Mouse (Mus musculus) olfactory bulb, adult 2 months (tissue): ENCODE data around the gene Dapk1.

Experiments used
- CTCF ChIP-seq: fragments of 200-500 bp; IDR thresholded peaks from 2 replicates; pipeline ENCODE4 v1.5.1; 2012; ENCODE audit warnings: low read depth, mild to moderate bottlenecking, low read length, moderate library complexity; ENCODE audit not compliant: insufficient read depth
- POLR2A ChIP-seq: fragments of 200-500 bp; IDR thresholded peaks from 2 replicates; pipeline ENCODE4 v1.6.1; 2012; ENCODE audit warnings: mild to moderate bottlenecking, low read depth, low read length, moderate library complexity; ENCODE audit not compliant: insufficient read depth

DNA sequence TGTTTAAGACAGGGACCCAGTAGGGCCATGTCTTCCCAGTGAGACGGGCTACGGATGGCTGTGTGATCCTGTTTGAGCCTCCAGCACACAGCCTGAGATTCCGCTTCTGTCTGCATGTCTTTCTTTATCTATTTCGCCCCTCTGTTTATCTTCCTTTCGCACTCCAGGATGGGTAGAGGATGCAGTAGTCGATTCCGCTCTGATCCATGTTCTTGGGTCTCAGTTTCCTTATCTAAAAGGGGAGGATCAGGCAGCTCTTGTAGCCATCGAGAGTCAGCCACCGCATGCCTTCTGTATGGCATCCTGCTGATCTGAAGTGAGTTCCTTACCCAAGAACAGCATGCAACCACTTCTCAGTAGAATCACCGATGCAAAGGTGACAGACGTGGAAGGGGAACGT lies 143.6 kb downstream of the Dapk1 start:
- TF ChIP-seq CTCF (no peak), POLR2A (no peak)
